In genomic region chr10:49723706-49724105, GRCm38 (mm10) we compare ENCODE assay signal across 22 mouse cellular contexts.
DNase-seq lines count a peak whose midpoint lies in the region; ATAC-seq and TF ChIP-seq lines count a peak whose summit lies in the region.
"Had no signal": no experiment of that assay in that cellular context is flagged by ENCODE, and none has a peak within 500 bp of the region (broad histone marks: within the 10 kb centered on the region; RNA-seq: fewer than 3 reads in every experiment).

No protein-coding gene starts in this region.

- no peaks in the 10 kb centered on the region for H3K79me2 ChIP-seq in C2C12 (ENCODE audit: control insufficient read depth, insufficient read depth)

- H3K4me1 ChIP-seq in heart, embryonic 11.5 days (ENCODE audit: control insufficient read depth, insufficient read depth, low read length), result no peaks in the 10 kb centered on the region
- H3K4me1 ChIP-seq: embryonic facial prominence, embryonic 10.5 days; embryonic facial prominence, embryonic 12.5 days; forebrain, embryonic 13.5 days; forebrain, embryonic 15.5 days had no signal

- no peaks in the 10 kb centered on the region for H3K36me3 ChIP-seq in C2C12 (ENCODE audit: control insufficient read depth, insufficient read depth)
- no peaks in the 10 kb centered on the region for H3K36me3 ChIP-seq in heart, embryonic 11.5 days (ENCODE audit: control insufficient read depth, insufficient read depth, low read length)
- H3K36me3 ChIP-seq: embryonic facial prominence, embryonic 10.5 days; embryonic facial prominence, embryonic 12.5 days; forebrain, embryonic 15.5 days had no signal

- H3K27me3 ChIP-seq in C2C12 (ENCODE audit: control insufficient read depth, insufficient read depth, insufficient read length), result no peaks in the 10 kb centered on the region
- no peaks in the 10 kb centered on the region for H3K27me3 ChIP-seq in heart, embryonic 11.5 days (ENCODE audit: control insufficient read depth, insufficient read depth, low read length)
- H3K27me3 ChIP-seq: embryonic facial prominence, embryonic 12.5 days; forebrain, embryonic 13.5 days; forebrain, embryonic 15.5 days had no signal

- H3K4me2 ChIP-seq in heart, embryonic 11.5 days, result no peak overlapping the region
- H3K4me2 ChIP-seq: embryonic facial prominence, embryonic 12.5 days; forebrain, embryonic 13.5 days; forebrain, embryonic 15.5 days had no signal

- no peak overlapping the region for H3K9ac ChIP-seq in heart, embryonic 11.5 days (ENCODE audit: low read depth, low read length)
- H3K9ac ChIP-seq: embryonic facial prominence, embryonic 12.5 days; forebrain, embryonic 13.5 days; forebrain, embryonic 15.5 days; forebrain, postnatal 0 days had no signal

- no peaks in the 10 kb centered on the region for H3K9me3 ChIP-seq in heart, embryonic 11.5 days (replicated peaks; ENCODE audit: control insufficient read depth, low read length)
- H3K9me3 ChIP-seq: embryonic facial prominence, embryonic 10.5 days; embryonic facial prominence, embryonic 12.5 days; forebrain, embryonic 13.5 days; forebrain, embryonic 15.5 days had no signal

- ATAC-seq in heart, embryonic 11.5 days (replicated peaks; ENCODE audit: insufficient number of reproducible peaks, low FRiP score, low TSS enrichment), result no peak
- ATAC-seq: activated CD4-positive, CD25-positive, alpha-beta regulatory T cell, adult 4 months; forebrain, embryonic 13.5 days; forebrain, embryonic 15.5 days; forebrain, postnatal 0 days; Patski had no signal

- 77% methylated on average over 2 of the region's 2 CpGs for WGBS in heart, embryonic 11.5 days (ENCODE audit: insufficient replicate concordance)

- H3K4me3 ChIP-seq in C2C12 (ENCODE audit: insufficient read depth, poor library complexity, severe bottlenecking), result no peak overlapping the region
- H3K4me3 ChIP-seq in heart, embryonic 11.5 days (ENCODE audit: low read depth, low read length), result no peak overlapping the region
- H3K4me3 ChIP-seq: embryonic facial prominence, embryonic 10.5 days; embryonic facial prominence, embryonic 12.5 days; forebrain, embryonic 13.5 days; forebrain, embryonic 15.5 days had no signal

- DNase-seq in 3T3-L1 (ENCODE audit: low read depth, low spot score), result peak; percentile 51
- DNase-seq in adipocyte (ENCODE audit: low spot score), result peak; percentile 19
- no peak for DNase-seq in frontal cortex, postnatal 10 days (ENCODE audit: low spot score in 2 of 2)
- no peak for DNase-seq in adrenal gland, adult 2 months
- DNase-seq: adrenal gland, adult 8-10 months; adrenal gland, postnatal 14 days; adrenal gland, postnatal 36 days; B cell, adult 2 months; cerebellum, adult 11-12 months; cerebellum, adult 2 months; cerebellum, adult 9-10 months; cerebellum, postnatal 10 days; cerebellum, postnatal 25 days; forebrain, postnatal 0 days had no signal

- no peak for TF ChIP-seq CTCF in C2C12 (IDR thresholded peaks at IDR 0.05; ENCODE audit: control insufficient read depth, insufficient read depth, insufficient read length)

- H3ac ChIP-seq in C2C12 (ENCODE audit: control insufficient read depth, insufficient read length, low read depth), result no peak overlapping the region

- H3K27ac ChIP-seq in heart, embryonic 11.5 days (ENCODE audit: low read depth, low read length), result no peak overlapping the region
- H3K27ac ChIP-seq: embryonic facial prominence, embryonic 10.5 days; embryonic facial prominence, embryonic 12.5 days; forebrain, embryonic 13.5 days; forebrain, embryonic 15.5 days had no signal

- H3K79me3 ChIP-seq in C2C12 (ENCODE audit: low read depth), result no peaks in the 10 kb centered on the region

TF ChIP-seq in C2C12, 6 proteins besides CTCF, POLR2A, EP300 and RAD21:
- TF ChIP-seq MYOD1 (IDR thresholded peaks at IDR 0.05; ENCODE audit: control insufficient read depth, insufficient read length, low read depth), result no peak
- peak; percentile 29 for TF ChIP-seq CEBPB (IDR thresholded peaks at IDR 0.05; ENCODE audit: low read depth)
- TF ChIP-seq USF1 (IDR thresholded peaks at IDR 0.05; ENCODE audit: low read depth), result no peak
- TF ChIP-seq FOSL1 (IDR thresholded peaks at IDR 0.05; ENCODE audit: insufficient read depth, low read length, poor library complexity, severe bottlenecking), result no peak
- no peak for TF ChIP-seq MYOG (IDR thresholded peaks at IDR 0.05; ENCODE audit: control insufficient read depth, extremely low read depth, insufficient read length)
- no peak for TF ChIP-seq MAX (IDR thresholded peaks at IDR 0.05)
TF ChIP-seq in C2C12: peak in this region for 1.

Comparison
In these comparisons a context has a peak if more than half of its experiments do, and no peak if none do; other contexts are left out.
1. DNase-seq: peak in 3T3-L1 (single experiment) and adipocyte (single experiment); none in frontal cortex, postnatal 10 days (0 of 2) and adrenal gland, adult 2 months (single experiment).